Mouse (Mus musculus) spleen, adult 2 months (tissue): ENCODE data around the gene Ap1b1.

Source experiments
- CTCF ChIP-seq: fragments of 200-500 bp; IDR thresholded peaks from 2 replicates; pipeline ENCODE4 v1.5.1; 2011; ENCODE audit warnings: mild to moderate bottlenecking, inconsistent platforms; ENCODE audit not compliant: insufficient read depth, insufficient read length, insufficient replicate concordance; ENCODE audit errors: extremely low read depth
- POLR2A ChIP-seq: fragments of 200-500 bp; IDR thresholded peaks from 2 replicates; pipeline ENCODE4 v1.6.1; 2011; ENCODE audit warnings: low read depth, low read length, inconsistent platforms

- no peak for TF ChIP-seq CTCF
- TF ChIP-seq POLR2A = no peak
Observed at GRCm38 (mm10) chr11:4984799-4985198, 1.8 kb upstream of the Ap1b1 start.
